Mouse (Mus musculus) MEL (cell line): ENCODE results near the gene Teddm1a. TPM values are rescaled to one million over a fixed set of nuclear protein-coding genes. Genes with fewer than 3 reads are reported as not detected.
A peak's percentile ranks its signal among the peaks of the same experiment; 100 is the strongest.

Experiments
- DNase-seq: peaks from one replicate; pipeline ENCODE4 v3.0.0; 2011; ENCODE audit warnings: low read depth, low spot score
- H3K27ac ChIP-seq: 2 replicates; pipeline ENCODE4 v1.5.1; 2012; ENCODE audit warnings: low read depth, mild to moderate bottlenecking, control low read depth, low read length, moderate library complexity; ENCODE audit not compliant: control insufficient read depth
- H3K27me3 ChIP-seq, 2 experiments: fragments of 150-350 bp in 1 of 2; sonication (generic) in 1 of 2; 2 replicates each; pipeline ENCODE4 v1.6.1; 2012; ENCODE audit warnings: low read length in 2 of 2, mild to moderate bottlenecking in 2 of 2, improper control_type of control experiment in 1 of 2, moderate library complexity in 1 of 2; ENCODE audit not compliant: insufficient read depth in 2 of 2, control insufficient read depth in 1 of 2
- H3K36me3 ChIP-seq, 2 experiments: 2 replicates each; pipeline ENCODE4 v1.6.1; 2012 to 2014; ENCODE audit warnings: low read length in 2 of 2, improper control_type of control experiment in 1 of 2, inconsistent platforms in 1 of 2, mild to moderate bottlenecking in 1 of 2; ENCODE audit not compliant: insufficient read depth in 2 of 2, control insufficient read depth in 1 of 2
- H3K4me1 ChIP-seq, 2 experiments: fragments of 150-350 bp in 1 of 2; sonication (generic) in 1 of 2; 2 replicates each; pipeline ENCODE4 v1.6.1; 2012; ENCODE audit warnings: low read length in 2 of 2, improper control_type of control experiment in 1 of 2, mild to moderate bottlenecking in 1 of 2; ENCODE audit not compliant: insufficient read depth in 2 of 2, control insufficient read depth in 1 of 2
- H3K4me3 ChIP-seq, 2 experiments: fragments of 150-350 bp in 1 of 2; sonication (generic) in 1 of 2; 2 replicates each; pipeline ENCODE4 v1.5.1; 2012; ENCODE audit warnings: low read depth in 2 of 2, low read length in 2 of 2, mild to moderate bottlenecking in 2 of 2, moderate library complexity in 2 of 2, control low read depth in 1 of 2, improper control_type of control experiment in 1 of 2; ENCODE audit not compliant: control insufficient read depth in 1 of 2, insufficient read depth in 1 of 2
- H3K79me2 ChIP-seq: 2 replicates; pipeline ENCODE4 v1.6.1; 2012; ENCODE audit warnings: mild to moderate bottlenecking, low read length, moderate library complexity; ENCODE audit not compliant: control insufficient read depth, poor library complexity, insufficient read depth
- H3K9ac ChIP-seq: 2 replicates; pipeline ENCODE4 v1.6.1; 2012; ENCODE audit warnings: low read depth, mild to moderate bottlenecking, control low read depth, low read length, moderate library complexity; ENCODE audit not compliant: control insufficient read depth, poor library complexity, severe bottlenecking
- H3K9me3 ChIP-seq: fragments of 150-350 bp; sonication (generic); replicated peaks from 2 replicates; pipeline ENCODE4 v1.6.1; 2012; ENCODE audit warnings: mild to moderate bottlenecking, low read length, improper control_type of control experiment, moderate library complexity; ENCODE audit not compliant: insufficient read depth
- BHLHE40 ChIP-seq: IDR thresholded peaks from 2 replicates; pipeline ENCODE4 v1.6.1; 2012; ENCODE audit warnings: low read depth, mild to moderate bottlenecking, inconsistent platforms, low read length, improper control_type of control experiment, borderline replicate concordance
- CHD1 ChIP-seq: IDR thresholded peaks from 2 replicates; pipeline ENCODE4 v1.6.1; 2012; ENCODE audit warnings: low read depth, mild to moderate bottlenecking, inconsistent platforms, low read length, improper control_type of control experiment
- CHD2 ChIP-seq: IDR thresholded peaks from 2 replicates; pipeline ENCODE4 v1.6.1; 2011; ENCODE audit warnings: low read length, improper control_type of control experiment
- ELF1 ChIP-seq: IDR thresholded peaks from 2 replicates; pipeline ENCODE4 v1.6.1; 2014; ENCODE audit warnings: low read depth, mild to moderate bottlenecking, inconsistent platforms, low read length, improper control_type of control experiment, moderate library complexity
- ETS1 ChIP-seq: IDR thresholded peaks from 2 replicates; pipeline ENCODE4 v1.6.1; 2012; ENCODE audit warnings: low read depth, mild to moderate bottlenecking, inconsistent platforms, low read length, improper control_type of control experiment, moderate library complexity
- MAFK ChIP-seq: IDR thresholded peaks from 2 replicates; pipeline ENCODE4 v1.6.1; 2011; ENCODE audit warnings: low read depth, mild to moderate bottlenecking, low read length, improper control_type of control experiment, borderline replicate concordance
- MAZ ChIP-seq: IDR thresholded peaks from 2 replicates; pipeline ENCODE4 v1.6.1; 2012; ENCODE audit warnings: low read depth, mild to moderate bottlenecking, inconsistent platforms, low read length, improper control_type of control experiment
- MYB ChIP-seq: IDR thresholded peaks from 2 replicates; pipeline ENCODE4 v1.6.1; 2011; ENCODE audit warnings: mild to moderate bottlenecking, low read depth, low read length, improper control_type of control experiment
- NRF1 ChIP-seq: IDR thresholded peaks from 2 replicates; pipeline ENCODE4 v1.6.1; 2014; ENCODE audit warnings: low read depth, mild to moderate bottlenecking, inconsistent platforms, low read length, improper control_type of control experiment, moderate library complexity; ENCODE audit not compliant: poor library complexity, insufficient read depth, severe bottlenecking
- POLR2A ChIP-seq, 2 experiments: IDR thresholded peaks; 2 replicates each; pipeline ENCODE4 v1.6.1; 2011 to 2012; ENCODE audit warnings: low read length in 2 of 2, mild to moderate bottlenecking in 2 of 2, control low read depth in 1 of 2, improper control_type of control experiment in 1 of 2, low read depth in 1 of 2, moderate library complexity in 1 of 2; ENCODE audit not compliant: control insufficient read depth in 1 of 2, insufficient read depth in 1 of 2, poor library complexity in 1 of 2
- POLR2AphosphoS5 ChIP-seq: IDR thresholded peaks from 2 replicates; pipeline ENCODE4 v1.6.1; 2012; ENCODE audit warnings: low read depth, borderline replicate concordance, mild to moderate bottlenecking, inconsistent platforms, low read length, moderate library complexity, mixed read lengths
- RAD21 ChIP-seq: IDR thresholded peaks from 2 replicates; pipeline ENCODE4 v1.6.1; 2011; ENCODE audit warnings: mild to moderate bottlenecking, low read depth, low read length, improper control_type of control experiment
- RCOR1 ChIP-seq: IDR thresholded peaks from 2 replicates; pipeline ENCODE4 v1.6.1; 2012; ENCODE audit warnings: low read depth, mild to moderate bottlenecking, inconsistent platforms, low read length, improper control_type of control experiment
- SIN3A ChIP-seq: IDR thresholded peaks from 2 replicates; pipeline ENCODE4 v1.6.1; 2012; ENCODE audit warnings: low read length, improper control_type of control experiment, inconsistent platforms
- TAL1 ChIP-seq: IDR thresholded peaks from 2 replicates; pipeline ENCODE4 v1.6.1; 2012; ENCODE audit warnings: mild to moderate bottlenecking, inconsistent platforms, low read length, moderate library complexity, mixed read lengths
- USF1 ChIP-seq: IDR thresholded peaks from 2 replicates; pipeline ENCODE4 v1.6.1; 2014; ENCODE audit warnings: low read depth, mild to moderate bottlenecking, inconsistent platforms, low read length, improper control_type of control experiment, moderate library complexity
- ZC3H11A ChIP-seq: IDR thresholded peaks from 2 replicates; pipeline ENCODE4 v1.6.1; 2012; ENCODE audit warnings: low read depth, mild to moderate bottlenecking, inconsistent platforms, low read length, improper control_type of control experiment
- ZNF384 ChIP-seq: IDR thresholded peaks from 2 replicates; pipeline ENCODE4 v1.6.1; 2012; ENCODE audit warnings: low read depth, mild to moderate bottlenecking, inconsistent platforms, low read length, improper control_type of control experiment
- polyA plus RNA-seq, 2 experiments: library from polyadenylated mRNA; stranded (reverse) in 1 of 2; unstranded in 1 of 2; fragments of >175 nt in 1 of 2; fragments of >200 nt in 1 of 2; gene quantifications; 2 replicates each; pipeline versions ENCODE4 v1.2.1 to v1.2.4; 2012; ENCODE audit warnings: low replicate concordance in 2 of 2, low read depth in 1 of 2; ENCODE audit not compliant: insufficient read length in 2 of 2, insufficient read depth in 1 of 2, missing spikeins in 1 of 2
- total RNA-seq: library from RNA; depleted of rRNA; stranded (reverse); fragments of 300-350 nt; gene quantifications from 2 replicates; pipeline ENCODE4 v1.2.3, GENCODE M21; 2012

The Teddm1a gene
- total and polyA plus RNA-seq, 3 experiments: not detected

DNA sequence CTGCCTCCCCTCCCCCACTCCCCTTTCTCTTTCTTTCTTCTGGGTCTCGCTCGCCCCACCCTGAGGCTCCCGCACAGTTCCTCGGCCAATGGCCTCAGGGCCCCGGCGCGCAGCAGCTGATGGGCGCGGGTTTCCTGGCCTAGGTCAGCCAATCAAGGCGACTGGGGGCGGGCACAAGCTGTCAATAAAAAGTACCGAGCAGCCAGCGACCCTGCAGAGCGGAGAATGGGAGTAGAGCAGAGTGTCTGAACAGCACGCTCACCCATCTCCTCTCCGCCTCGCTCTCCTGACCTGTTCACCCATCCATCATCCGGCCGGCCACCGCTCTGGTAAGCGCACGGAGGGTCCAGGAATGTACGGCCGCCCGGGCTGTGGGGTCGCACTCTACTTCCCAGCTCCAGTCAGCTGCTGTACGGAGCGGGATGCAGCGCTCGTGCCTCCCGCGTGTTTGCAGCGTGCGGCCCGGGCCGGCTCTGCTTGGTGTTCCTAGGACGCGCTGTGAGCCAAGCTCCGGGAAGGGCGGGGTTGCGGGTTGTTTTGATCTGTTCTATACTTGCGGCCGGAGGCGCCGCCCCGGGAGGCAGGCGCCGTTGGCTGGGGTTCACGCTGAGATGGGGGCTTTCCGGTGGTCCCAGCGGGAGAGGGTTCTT, 8.3 kb downstream of the Teddm1a start, which contains the start of the genes Glul and Teddm2 (continued):
- TF ChIP-seq NRF1 (peak; percentile 39; the same call in 1 of the 2 replicates), POLR2AphosphoS5 (peak; percentile 99)

DNA sequence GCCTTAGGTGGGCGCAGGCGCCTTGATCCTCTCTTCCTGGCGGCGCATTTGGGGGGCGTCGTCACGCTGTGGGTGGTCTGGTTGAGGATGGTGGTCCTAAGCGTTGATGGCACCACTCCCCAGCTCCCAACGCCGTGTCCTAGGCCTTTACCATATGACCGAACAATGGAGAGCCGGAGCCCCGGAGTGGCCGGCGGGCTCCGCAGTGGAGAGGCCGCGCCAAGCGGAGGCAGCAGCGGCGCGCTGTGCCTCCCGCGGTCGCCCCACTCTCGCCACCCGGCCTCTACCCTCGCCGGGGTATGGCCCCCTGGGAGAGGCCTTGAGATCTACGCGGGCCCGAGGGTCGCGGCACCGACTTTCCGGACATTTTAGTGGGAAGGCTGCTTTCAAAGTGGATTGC, 8.8 kb downstream of the Teddm1a start:
- Histone ChIP-seq H3K4me1 (peaks cover 0 to 10% of the 10 kb centered on the region in 2 experiments; a peak in 2 of 4 replicates), H3K27me3 (no peaks in the 10 kb centered on the region), H3K79me2 (peaks cover 15% of the 10 kb centered on the region), H3K4me3 (peak overlapping the region; percentile 69 to 83)
- TF ChIP-seq CHD2 (no peak), POLR2A (IDR thresholded peaks at IDR 0.05; ENCODE audit: control insufficient read depth in 1 of 2, insufficient read depth in 1 of 2, low read depth in 1 of 2, low read length in 2 of 2, poor library complexity in 1 of 2) (0 out of 4 replicates have a peak, but pooled peaks of 1 of the 2 experiments have one; percentile 19), ELF1 (no peak), RCOR1 (no peak), MAFK (no peak), CHD1 (0 out of 2 replicates have a peak, but pooled peaks have one; percentile 17), MYB (no peak)
- TF ChIP-seq, all 39 proteins: peak for 2
- DNase-seq: peak; percentile 49
- peaks cover 5 to 6% of the 10 kb centered on the region in 2 experiments; a peak in 3 of 4 replicates for H3K36me3 ChIP-seq
- H3K27ac ChIP-seq: peak overlapping the region; percentile 45
- peak overlapping the region; percentile 84 for H3K9ac ChIP-seq
- no peaks in the 10 kb centered on the region for H3K9me3 ChIP-seq

GRCm38 (mm10) chr1:153900860-153901730, 9.6 kb downstream of the Teddm1a start:
- Histone ChIP-seq H3K27ac (peak overlapping the region; percentile 45), H3K27me3 (no peaks in the 10 kb centered on the region), H3K9ac (peak overlapping the region; percentile 84), H3K4me3 (peak overlapping the region; percentile 69 to 83), H3K36me3 (peaks cover 6 to 10% of the 10 kb centered on the region in 2 experiments; a peak in 3 of 4 replicates), H3K9me3 (no peaks in the 10 kb centered on the region), H3K79me2 (peaks cover 15% of the 10 kb centered on the region), H3K4me1 (peaks cover 0 to 10% of the 10 kb centered on the region in 2 experiments; a peak in 2 of 4 replicates)
- DNase-seq: peak; percentile 68
- no peak for TF ChIP-seq RAD21
- TF ChIP-seq MAZ: peak; percentile 44; the same call in 1 of the 2 replicates
- no peak for TF ChIP-seq POLR2AphosphoS5
- TF ChIP-seq CHD1: 0 out of 2 replicates have a peak, but pooled peaks have one; percentile 11
- no peak for TF ChIP-seq NRF1
- TF ChIP-seq USF1: no peak
- TF ChIP-seq ZC3H11A: no peak
- TF ChIP-seq ZNF384: no peak
- TF ChIP-seq SIN3A: peak; percentile 65
- TF ChIP-seq ETS1: peak; percentile 49
- no peak for TF ChIP-seq MAFK
- no peak for TF ChIP-seq BHLHE40
- TF ChIP-seq TAL1: no peak
